In the genomic region with DNA sequence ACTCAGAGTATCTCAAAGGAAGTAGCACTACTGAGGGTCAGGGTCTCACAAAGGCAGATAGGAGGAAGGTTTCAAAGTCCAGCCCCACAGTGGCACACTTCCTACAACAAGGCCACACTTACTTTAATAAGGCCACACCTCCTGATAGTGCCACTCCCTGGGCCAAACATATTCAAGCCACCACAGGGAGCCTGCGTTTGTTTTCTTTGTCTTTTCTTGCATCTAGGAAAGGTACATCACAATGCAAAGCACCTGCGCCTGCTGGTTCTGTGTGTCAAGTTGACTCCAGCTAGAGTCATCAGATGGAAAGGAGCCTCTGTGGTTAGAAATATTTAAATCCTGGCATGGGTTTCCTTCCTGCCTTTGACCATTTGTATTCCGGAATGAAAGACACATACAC, we compare ENCODE assay signal across 15 mouse cellular contexts.
"Had no signal": no experiment of that assay in that cellular context is flagged by ENCODE, and none has a peak within 500 bp of the region (broad histone marks: within the 10 kb centered on the region; RNA-seq: fewer than 3 reads in every experiment).

No protein-coding gene starts in this region.

- H3K4me3 ChIP-seq: megakaryocyte, embryonic 14.5 days; midbrain, embryonic 13.5 days; midbrain, embryonic 15.5 days; neural tube, embryonic 12.5 days; stomach, embryonic 15.5 days had no signal

- H3K4me1 ChIP-seq: megakaryocyte, embryonic 14.5 days; neural tube, embryonic 12.5 days; stomach, embryonic 15.5 days had no signal

- ATAC-seq: midbrain, embryonic 13.5 days; midbrain, embryonic 15.5 days had no signal

- H3K27me3 ChIP-seq: megakaryocyte, embryonic 14.5 days; midbrain, embryonic 13.5 days; midbrain, embryonic 15.5 days; neural tube, embryonic 12.5 days; stomach, embryonic 15.5 days had no signal

- H3K9ac ChIP-seq: lung, embryonic 14.5 days; midbrain, embryonic 13.5 days; midbrain, embryonic 15.5 days; neural tube, embryonic 12.5 days; stomach, embryonic 15.5 days had no signal

- DNase-seq: lung, adult 18-20 months; lung, embryonic 14.5 days; lung, postnatal 10 days; lung, postnatal 4 days; right cerebral cortex, postnatal 14 days; thymus, adult 2 months; thymus, postnatal 25 days; thymus, postnatal 4 days had no signal

- H3K4me2 ChIP-seq: lung, embryonic 14.5 days; midbrain, embryonic 11.5 days; midbrain, embryonic 13.5 days; midbrain, embryonic 15.5 days; neural tube, embryonic 12.5 days; stomach, embryonic 15.5 days had no signal

- H3K27ac ChIP-seq: midbrain, embryonic 13.5 days; midbrain, embryonic 15.5 days; neural tube, embryonic 12.5 days; stomach, embryonic 15.5 days; stomach, postnatal 0 days had no signal

- H3K36me3 ChIP-seq: midbrain, embryonic 13.5 days; midbrain, embryonic 15.5 days; neural tube, embryonic 12.5 days; stomach, embryonic 15.5 days had no signal

- H3K9me3 ChIP-seq: midbrain, embryonic 13.5 days; midbrain, embryonic 15.5 days; neural tube, embryonic 12.5 days; stomach, embryonic 15.5 days had no signal
